Mouse (Mus musculus) CH12.LX (cell line): Measurements from ENCODE around the gene Ano10.

Experiments used
- CTCF ChIP-seq, 2 experiments: IDR thresholded peaks in 1 of 2; conservative IDR thresholded peaks in 1 of 2; 2 replicates each; pipeline ENCODE4 v1.5.1; 2011 to 2012; ENCODE audit warnings: low read depth in 2 of 2, low read length in 2 of 2, improper control_type of control experiment in 1 of 2, inconsistent platforms in 1 of 2, mild to moderate bottlenecking in 1 of 2, moderate library complexity in 1 of 2
- ELF1 ChIP-seq: IDR thresholded peaks from 2 replicates; pipeline ENCODE4 v1.6.1; 2014; ENCODE audit warnings: low read depth, mild to moderate bottlenecking, inconsistent platforms, low read length, improper control_type of control experiment
- EP300 ChIP-seq: IDR thresholded peaks from 2 replicates; pipeline ENCODE4 v1.6.1; 2011; ENCODE audit warnings: low read length, improper control_type of control experiment
- KAT2A ChIP-seq: IDR thresholded peaks from 2 replicates; pipeline ENCODE4 v1.6.1; 2012; ENCODE audit warnings: low read length, improper control_type of control experiment, inconsistent platforms; ENCODE audit not compliant: insufficient replicate concordance
- POLR2A ChIP-seq: IDR thresholded peaks from 2 replicates; pipeline ENCODE4 v1.6.1; 2011; ENCODE audit warnings: low read depth, mild to moderate bottlenecking, improper control_type of control experiment, low read length
- SIN3A ChIP-seq: IDR thresholded peaks from 2 replicates; pipeline ENCODE4 v1.6.1; 2012; ENCODE audit warnings: low read length, improper control_type of control experiment, inconsistent platforms
- USF1 ChIP-seq: IDR thresholded peaks from 2 replicates; pipeline ENCODE4 v1.6.1; 2014; ENCODE audit warnings: low read depth, mild to moderate bottlenecking, inconsistent platforms, low read length, improper control_type of control experiment
- ZC3H11A ChIP-seq: IDR thresholded peaks from 2 replicates; pipeline ENCODE4 v1.6.1; 2012; ENCODE audit warnings: low read depth, mild to moderate bottlenecking, inconsistent platforms, low read length, improper control_type of control experiment

- TF ChIP-seq EP300 (no peak), KAT2A (no peak), CTCF (conservative IDR thresholded peaks at IDR 0.05 in 1 of 2, IDR thresholded peaks at IDR 0.05 in 1 of 2; ENCODE audit: low read depth in 2 of 2, low read length in 2 of 2) (no peak), ELF1 (no peak), USF1 (no peak), SIN3A (no peak), ZC3H11A (no peak), POLR2A (no peak)
These were observed 129.7 kb downstream of the Ano10 start for GRCm38 (mm10) chr9:122164535-122164934.
